Comparison of ENCODE assay signal across 8 mouse cellular contexts in the genomic region with DNA sequence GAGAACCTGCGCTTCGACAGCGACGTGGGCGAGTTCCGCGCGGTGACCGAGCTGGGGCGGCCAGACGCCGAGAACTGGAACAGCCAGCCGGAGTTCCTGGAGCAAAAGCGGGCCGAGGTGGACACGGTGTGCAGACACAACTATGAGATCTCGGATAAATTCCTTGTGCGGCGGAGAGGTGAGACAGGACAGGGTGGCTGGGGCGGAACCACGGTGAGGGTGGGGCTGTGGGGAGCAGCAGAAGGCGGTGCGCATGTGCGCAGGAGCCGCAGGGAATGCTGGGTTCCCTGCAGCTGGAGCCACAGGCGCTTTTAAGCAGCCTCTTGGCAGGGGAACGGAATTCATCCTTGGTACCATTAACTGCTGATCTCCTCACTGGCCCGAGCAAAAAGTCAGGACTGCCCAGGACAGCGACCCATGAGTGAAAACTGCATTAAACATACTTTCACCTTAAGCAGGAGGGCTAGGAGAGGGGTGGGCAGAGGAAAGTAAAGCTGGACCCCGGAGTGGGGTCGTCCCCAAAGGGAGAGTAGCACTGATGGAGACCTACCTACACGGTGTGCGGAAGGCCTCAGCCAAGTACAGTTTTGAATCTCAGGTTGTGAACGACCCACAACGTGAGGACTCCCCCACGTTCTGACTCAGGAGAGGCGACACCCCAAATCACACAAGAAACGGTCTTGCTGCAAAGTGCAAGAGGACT. TPM values are rescaled to one million over a fixed set of nuclear protein-coding genes. Genes with fewer than 3 reads are reported as not detected.
A peak's percentile ranks its signal among the peaks of the same experiment; 100 is the strongest.
DNase-seq lines count a peak whose midpoint lies in the region; ATAC-seq lines count a peak whose summit lies in the region.

No protein-coding gene starts in this region.

- H3K36me3 ChIP-seq in forebrain, embryonic 10.5 days (replicated peaks): no peaks in the 10 kb centered on the region
- H3K36me3 ChIP-seq in heart, embryonic 16.5 days (ENCODE audit: control insufficient read depth, insufficient read depth): no peaks in the 10 kb centered on the region
- no peaks in the 10 kb centered on the region for H3K36me3 ChIP-seq in liver, embryonic 13.5 days

- H3K27me3 ChIP-seq in forebrain, embryonic 10.5 days (ENCODE audit: poor library complexity, severe bottlenecking): peaks cover 11% of the 10 kb centered on the region
- H3K27me3 ChIP-seq in heart, embryonic 16.5 days (ENCODE audit: control insufficient read depth, insufficient read depth, low read length): no peaks in the 10 kb centered on the region
- peaks cover 7% of the 10 kb centered on the region; the same call in 1 of the 2 replicates for H3K27me3 ChIP-seq in liver, embryonic 13.5 days

- H3K4me3 ChIP-seq in forebrain, embryonic 10.5 days: peak overlapping the region; percentile 68
- H3K4me3 ChIP-seq in heart, embryonic 16.5 days (ENCODE audit: low read length): peak overlapping the region; percentile 67
- peak overlapping the region; percentile 57 for H3K4me3 ChIP-seq in liver, embryonic 13.5 days (replicated peaks)

- peak overlapping the region; percentile 77 for H3K9ac ChIP-seq in heart, embryonic 16.5 days (ENCODE audit: low read length)
- H3K9ac ChIP-seq in liver, embryonic 13.5 days: peak overlapping the region; percentile 61

- H3K9me3 ChIP-seq in forebrain, embryonic 10.5 days: no peaks in the 10 kb centered on the region
- H3K9me3 ChIP-seq in heart, embryonic 16.5 days (replicated peaks; ENCODE audit: control insufficient read depth, low read length): no peaks in the 10 kb centered on the region
- no peaks in the 10 kb centered on the region for H3K9me3 ChIP-seq in liver, embryonic 13.5 days (replicated peaks)

- peak; percentile 46 to 53 for DNase-seq in urinary bladder, adult 18-20 months (ENCODE audit: low spot score in 2 of 2)
- DNase-seq in urinary bladder, postnatal 10 days (ENCODE audit: low spot score): no peak
- DNase-seq in forebrain, embryonic 10.5 days (ENCODE audit: extremely low spot score, low spot score): peak; percentile 64
- DNase-seq in kidney, postnatal 14 days: peak; percentile 86
- peak; percentile 26 for DNase-seq in liver, embryonic 13.5 days
- peak; percentile 74 for DNase-seq in naive thymus-derived CD4-positive, alpha-beta T cell, adult 2 months (ENCODE audit: low read depth)
- peak; percentile 78 for DNase-seq in testis, postnatal 10 days (ENCODE audit: low spot score)

- WGBS in forebrain, embryonic 10.5 days: 21% methylated on average over 38 of the region's 38 CpGs
- 23% methylated on average over 38 of the region's 38 CpGs for WGBS in heart, embryonic 16.5 days
- 22% methylated on average over 38 of the region's 38 CpGs for WGBS in liver, embryonic 13.5 days (ENCODE audit: insufficient replicate concordance)

- peak overlapping the region; percentile 72 for H3K4me2 ChIP-seq in heart, embryonic 16.5 days (ENCODE audit: low read depth, low read length)
- peak overlapping the region; percentile 71 for H3K4me2 ChIP-seq in liver, embryonic 13.5 days

- peak; percentile 82 for ATAC-seq in heart, embryonic 16.5 days (replicated peaks; ENCODE audit: extremely low read depth, insufficient read depth, low FRiP score)
- ATAC-seq in liver, embryonic 13.5 days (ENCODE audit: low read depth): peak; percentile 62; the same call in 1 of the 2 replicates

- peaks cover 11% of the 10 kb centered on the region for H3K4me1 ChIP-seq in forebrain, embryonic 10.5 days
- H3K4me1 ChIP-seq in heart, embryonic 16.5 days (ENCODE audit: control insufficient read depth, insufficient read depth, low read length): no peaks in the 10 kb centered on the region
- H3K4me1 ChIP-seq in liver, embryonic 13.5 days (replicated peaks): no peaks in the 10 kb centered on the region; the same call in 1 of the 2 replicates

- peak overlapping the region; percentile 82 for H3K27ac ChIP-seq in forebrain, embryonic 10.5 days
- H3K27ac ChIP-seq in heart, embryonic 16.5 days (ENCODE audit: low read length): peak overlapping the region; percentile 58; the same call in 1 of the 2 replicates
- no peak overlapping the region for H3K27ac ChIP-seq in liver, embryonic 13.5 days

RNA-seq across cellular contexts. Expression of a gene that starts 4.2 kb away (rescaled TPM):
- 0.54 and 1.0 TPM in 2 replicates for polyA plus RNA-seq in forebrain, embryonic 10.5 days (2016; fragmentation: Nextera tagmentation; extraction: Ambion mirVana)
- 20.8 and 54.0 TPM in 2 replicates for polyA plus RNA-seq in heart, embryonic 16.5 days (2015; fragmentation: Nextera tagmentation; extraction: Ambion mirVana)
- polyA plus RNA-seq in liver, embryonic 13.5 days (2015; fragmentation: Nextera tagmentation; extraction: Ambion mirVana): 0.81 and 0.88 TPM in 2 replicates

RNA-seq across cellular contexts. Expression of a gene that starts 15.6 kb away (rescaled TPM):
- not detected in 2 replicates for polyA plus RNA-seq in forebrain, embryonic 10.5 days (2016; fragmentation: Nextera tagmentation; extraction: Ambion mirVana)
- 0.11 and 0.42 TPM in 2 replicates for polyA plus RNA-seq in heart, embryonic 16.5 days (2015; fragmentation: Nextera tagmentation; extraction: Ambion mirVana)
- polyA plus RNA-seq in liver, embryonic 13.5 days (2015; fragmentation: Nextera tagmentation; extraction: Ambion mirVana): not detected in 2 replicates

RNA-seq across cellular contexts. Expression of a gene that starts 22.2 kb away (rescaled TPM):
- 0.17 TPM in 1 of 2 replicates, not detected in the other for polyA plus RNA-seq in forebrain, embryonic 10.5 days (2016; fragmentation: Nextera tagmentation; extraction: Ambion mirVana)
- polyA plus RNA-seq in heart, embryonic 16.5 days (2015; fragmentation: Nextera tagmentation; extraction: Ambion mirVana): 35.2 and 72.7 TPM in 2 replicates
- 0.96 TPM in 2 replicates for polyA plus RNA-seq in liver, embryonic 13.5 days (2015; fragmentation: Nextera tagmentation; extraction: Ambion mirVana)

RNA-seq across cellular contexts. Expression of a gene that starts 44.8 kb away (rescaled TPM):
- not detected in 2 replicates for polyA plus RNA-seq in forebrain, embryonic 10.5 days (2016; fragmentation: Nextera tagmentation; extraction: Ambion mirVana)
- polyA plus RNA-seq in heart, embryonic 16.5 days (2015; fragmentation: Nextera tagmentation; extraction: Ambion mirVana): 0.09 TPM in 1 of 2 replicates, not detected in the other
- polyA plus RNA-seq in liver, embryonic 13.5 days (2015; fragmentation: Nextera tagmentation; extraction: Ambion mirVana): 0.05 TPM in 1 of 2 replicates, not detected in the other

RNA-seq across cellular contexts. Expression of a gene that starts 52.3 kb away (rescaled TPM):
- polyA plus RNA-seq in forebrain, embryonic 10.5 days (2016; fragmentation: Nextera tagmentation; extraction: Ambion mirVana): 9.8 and 12.5 TPM in 2 replicates
- polyA plus RNA-seq in heart, embryonic 16.5 days (2015; fragmentation: Nextera tagmentation; extraction: Ambion mirVana): 79.1 and 172 TPM in 2 replicates
- 2.2 and 2.3 TPM in 2 replicates for polyA plus RNA-seq in liver, embryonic 13.5 days (2015; fragmentation: Nextera tagmentation; extraction: Ambion mirVana)

Comparison
In these comparisons a context has a peak if more than half of its experiments do, and no peak if none do; other contexts are left out.
1. RNA of a gene that starts 4.2 kb away (polyA plus RNA-seq): 20.8 to 54.0 TPM in heart, embryonic 16.5 days; 0.54 to 1.0 TPM in forebrain, embryonic 10.5 days and 0.81 to 0.88 TPM in liver, embryonic 13.5 days; every median in the first group is over 10 times any median in the second.
2. RNA of a gene that starts 22.2 kb away (polyA plus RNA-seq): 35.2 to 72.7 TPM in heart, embryonic 16.5 days; 0.96 TPM in liver, embryonic 13.5 days and 0.17 TPM in forebrain, embryonic 10.5 days; every median in the first group is over 10 times any median in the second.
3. Peak in every context shown above with its lines, with median percentiles within 50 percentile points of each other: H3K4me3 ChIP-seq.